Mouse (Mus musculus) T-cell, adult 66 days (primary cell): Measurements from ENCODE around the gene Ermp1. TPM values are rescaled to one million over a fixed set of nuclear protein-coding genes. Genes with fewer than 3 reads are reported as not detected.

Experiments
- total RNA-seq, 2 experiments: library from RNA; stranded (reverse); gene quantifications; 3 replicates in 1 of 2; 4 replicates in 1 of 2; pipeline ENCODE4 v1.2.4; 2023

Ermp1 gene
- total RNA-seq, result 10 to 100 TPM; 24.2 to 26.3 TPM

DNA sequence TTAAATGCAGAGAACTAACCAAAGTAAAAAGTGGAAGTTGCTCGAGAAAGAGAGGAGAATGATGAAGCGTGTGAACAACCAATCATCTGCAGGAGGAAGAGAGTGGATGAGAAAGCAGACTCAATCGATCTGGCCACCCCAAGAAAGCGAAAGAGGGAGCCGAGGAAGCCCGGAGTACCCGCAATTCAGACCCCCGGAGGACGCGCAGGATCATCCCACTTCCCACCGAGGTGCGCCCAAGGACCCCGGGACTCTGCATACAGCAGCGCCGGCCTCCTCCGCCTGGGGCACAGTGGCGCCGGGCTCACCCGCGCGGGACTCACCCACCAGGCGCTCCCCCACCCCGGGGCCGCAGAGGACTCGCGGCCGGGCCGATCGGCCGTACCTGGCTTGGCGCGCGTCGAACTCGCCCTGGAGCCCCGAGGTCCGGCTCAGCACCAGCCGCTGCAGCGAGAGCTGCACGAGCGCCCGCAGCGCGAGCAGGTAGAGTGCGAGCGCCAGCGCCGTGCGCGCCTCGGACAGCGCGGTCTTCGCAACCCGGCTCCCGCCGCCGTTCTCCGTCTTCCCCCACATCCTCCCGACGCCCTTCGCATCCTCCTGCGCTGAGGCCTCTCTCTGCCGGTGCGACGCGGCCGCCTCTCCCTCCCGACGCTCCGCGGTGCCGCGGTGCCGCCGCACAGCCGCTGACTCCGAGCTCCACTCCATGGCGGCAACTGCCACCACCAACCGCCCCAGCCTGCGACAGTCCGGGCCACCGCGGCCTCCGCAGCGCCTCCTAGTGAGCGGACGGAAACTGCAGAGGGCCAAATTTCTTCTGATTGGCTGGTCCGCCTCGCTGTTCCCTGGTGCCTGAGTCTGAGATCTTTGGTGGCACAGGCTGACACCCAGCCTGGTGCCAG, at the start of gene Ermp1:
Gene Ermp1 (minus strand): TSS at position 765 of the 899 bp plus-strand sequence.

GRCm38 (mm10) chr19:29697245-29697874, 49.1 kb upstream of the Ermp1 start, which contains the start of gene Mlana:
Gene Mlana (plus strand): TSS chr19:29697824.

Other genes starting within 250 kb of the Ermp1 start
- gene Pdcd1lg2, start 237.5 kb downstream of the Ermp1 start, total RNA-seq, result 1 to 10 TPM; 2.0 to 2.1 TPM
- gene Ric1, start 126.1 kb downstream of the Ermp1 start, total RNA-seq, result 10 to 100 TPM; 33.9 to 35.1 TPM
- gene Mlana, start 49.4 kb upstream of the Ermp1 start, total RNA-seq, result not detected
- 10 to 100 TPM; 28.8 to 30.9 TPM for gene 9930021J03Rik, start 157.6 kb upstream of the Ermp1 start, total RNA-seq
- gene Ranbp6, start 164.6 kb upstream of the Ermp1 start, total RNA-seq, result 10 to 100 TPM; 24.9 to 27.2 TPM